Mouse (Mus musculus): Measurements from ENCODE around the gene Acsm2. TPM values are rescaled to one million over a fixed set of nuclear protein-coding genes. Genes with fewer than 3 reads are reported as not detected.

The Acsm2 gene
- total and polyA plus RNA-seq, 2 experiments from 2014 or later: not detected

DNA sequence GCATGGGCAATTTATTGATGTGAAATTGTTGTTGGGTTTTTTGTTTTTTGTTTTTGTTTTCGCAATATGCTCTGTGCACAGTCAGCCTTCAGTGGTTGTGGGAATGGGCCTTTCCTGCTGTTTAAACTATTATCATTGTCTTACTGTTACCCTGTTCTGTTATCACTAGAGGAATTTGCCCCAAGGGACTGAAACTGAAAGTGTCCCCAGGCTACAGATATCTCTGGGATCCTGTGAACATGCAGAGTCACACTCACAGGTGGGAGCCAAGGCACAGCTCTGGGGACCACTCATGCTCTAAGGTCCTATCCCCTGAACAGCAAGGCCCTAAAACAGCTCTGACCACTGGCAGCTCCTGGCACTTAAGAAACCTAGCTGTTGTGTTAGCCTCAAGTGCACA is 27.0 kb upstream of the Acsm2 start:
- TF ChIP-seq CTCF (IDR thresholded peaks at IDR 0.05): no peak
- no peak overlapping the region for H3K4me2 ChIP-seq (ENCODE audit: low read depth, low read length, poor library complexity, severe bottlenecking)
- ATAC-seq (ENCODE audit: low FRiP score) (no peak), DNase-seq (ENCODE audit: low spot score) (no peak)
- no peaks in the 10 kb centered on the region for H3K36me3 ChIP-seq (ENCODE audit: insufficient read depth, low read length)
- no peaks in the 10 kb centered on the region for H3K9me3 ChIP-seq (ENCODE audit: low read length)
- H3K4me1 ChIP-seq (ENCODE audit: insufficient read depth, low read length): no peaks in the 10 kb centered on the region
- H3K27ac ChIP-seq (ENCODE audit: low read depth, low read length): no peak overlapping the region
- WGBS: 95% methylated on average over 1 of the region's 1 CpGs
- no peak overlapping the region for H3K9ac ChIP-seq (replicated peaks; ENCODE audit: low read length, poor library complexity, severe bottlenecking)
- no peak overlapping the region for H3K4me3 ChIP-seq (ENCODE audit: low read depth, low read length)
- no peaks in the 10 kb centered on the region for H3K27me3 ChIP-seq (ENCODE audit: insufficient read depth, low read length)

DNA sequence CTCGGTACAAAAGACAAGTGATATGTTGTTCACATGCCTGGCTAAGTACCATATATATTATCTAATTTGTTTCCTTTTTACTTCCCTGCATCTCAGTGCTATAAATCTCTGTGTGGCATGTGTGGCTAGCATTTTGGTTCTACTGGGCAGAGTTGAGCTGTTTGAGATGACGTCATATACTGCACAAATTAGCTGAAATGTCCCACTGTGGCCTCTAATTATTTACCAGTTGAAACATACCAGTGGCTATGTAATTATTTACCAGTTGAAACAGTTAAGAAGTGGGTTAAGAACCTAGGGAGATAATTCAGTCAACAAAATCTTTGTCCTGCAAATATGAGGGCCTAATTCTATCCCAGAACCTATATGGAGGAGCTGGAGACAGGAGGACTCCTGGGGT is 26.6 kb upstream of the Acsm2 start:
- no peaks in the 10 kb centered on the region for H3K9me3 ChIP-seq (ENCODE audit: low read length)
- no peak overlapping the region for H3K4me2 ChIP-seq (ENCODE audit: low read depth, low read length, poor library complexity, severe bottlenecking)
- no peak for TF ChIP-seq CTCF (IDR thresholded peaks at IDR 0.05)
- DNase-seq (ENCODE audit: low spot score) (no peak), ATAC-seq (ENCODE audit: low FRiP score) (no peak)
- no peak overlapping the region for H3K4me3 ChIP-seq (ENCODE audit: low read depth, low read length)
- H3K4me1 ChIP-seq (ENCODE audit: insufficient read depth, low read length): no peaks in the 10 kb centered on the region
- WGBS: 89% methylated on average over 2 of the region's 2 CpGs
- H3K9ac ChIP-seq (replicated peaks; ENCODE audit: low read length, poor library complexity, severe bottlenecking): no peak overlapping the region
- no peak overlapping the region for H3K27ac ChIP-seq (ENCODE audit: low read depth, low read length)
- no peaks in the 10 kb centered on the region for H3K36me3 ChIP-seq (ENCODE audit: insufficient read depth, low read length)
- H3K27me3 ChIP-seq (ENCODE audit: insufficient read depth, low read length): no peaks in the 10 kb centered on the region

DNA sequence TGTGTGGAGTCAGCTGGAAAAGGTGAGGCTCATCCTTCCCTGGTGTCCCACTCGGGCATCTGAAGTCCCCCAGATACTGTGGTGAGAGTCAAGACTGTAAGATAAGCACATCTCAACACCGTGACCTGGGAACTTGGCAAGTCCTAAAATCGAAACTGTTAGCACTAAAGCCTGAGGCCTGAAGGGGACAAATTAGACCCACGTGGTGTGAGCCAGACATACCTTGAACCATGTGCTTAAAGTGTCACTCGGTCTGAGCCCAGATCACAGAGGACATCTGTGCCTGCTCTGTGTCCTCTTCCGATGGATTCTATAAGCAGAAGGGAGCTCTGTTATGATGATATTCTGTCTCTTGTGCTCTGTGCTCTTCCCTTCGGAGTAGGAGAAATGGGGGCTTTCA is 25.5 kb upstream of the Acsm2 start:
- H3K9me3 ChIP-seq (ENCODE audit: low read length): no peaks in the 10 kb centered on the region
- no peak for ATAC-seq (ENCODE audit: low FRiP score)
- no peak for DNase-seq (ENCODE audit: low spot score)
- 84% methylated on average over 7 of the region's 7 CpGs for WGBS
- no peaks in the 10 kb centered on the region for H3K27me3 ChIP-seq (ENCODE audit: insufficient read depth, low read length)
- H3K4me3 ChIP-seq (ENCODE audit: low read depth, low read length): no peak overlapping the region
- no peaks in the 10 kb centered on the region for H3K4me1 ChIP-seq (ENCODE audit: insufficient read depth, low read length)
- H3K27ac ChIP-seq (ENCODE audit: low read depth, low read length): no peak overlapping the region
- TF ChIP-seq CTCF (IDR thresholded peaks at IDR 0.05): no peak
- no peaks in the 10 kb centered on the region for H3K36me3 ChIP-seq (ENCODE audit: insufficient read depth, low read length)
- H3K4me2 ChIP-seq (ENCODE audit: low read depth, low read length, poor library complexity, severe bottlenecking): no peak overlapping the region
- H3K9ac ChIP-seq (replicated peaks; ENCODE audit: low read length, poor library complexity, severe bottlenecking): no peak overlapping the region

DNA sequence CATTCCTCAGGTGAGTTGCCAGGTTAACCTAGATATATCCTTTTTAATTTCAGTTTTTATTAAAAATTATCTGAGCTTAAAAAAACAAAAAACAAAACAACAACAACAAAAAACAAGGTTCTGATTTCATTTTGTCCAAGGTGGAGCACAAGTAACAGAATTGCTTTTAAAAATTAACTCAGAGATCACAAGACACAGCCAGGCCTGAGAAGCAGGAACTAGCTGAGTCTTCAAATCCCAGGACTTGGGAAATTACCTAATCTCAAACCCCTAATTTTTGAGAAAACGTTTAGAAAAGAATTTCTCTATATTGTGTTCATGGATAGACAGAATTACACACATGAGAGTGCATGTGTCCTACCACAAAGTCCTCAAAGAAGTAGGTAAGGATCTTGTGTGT is 21.2 kb upstream of the Acsm2 start:
- Histone ChIP-seq H3K36me3 (ENCODE audit: insufficient read depth, low read length) (no peaks in the 10 kb centered on the region), H3K4me2 (ENCODE audit: low read depth, low read length, poor library complexity, severe bottlenecking) (no peak overlapping the region), H3K9ac (replicated peaks; ENCODE audit: low read length, poor library complexity, severe bottlenecking) (no peak overlapping the region), H3K27me3 (ENCODE audit: insufficient read depth, low read length) (no peaks in the 10 kb centered on the region), H3K9me3 (ENCODE audit: low read length) (no peaks in the 10 kb centered on the region), H3K4me1 (ENCODE audit: insufficient read depth, low read length) (no peaks in the 10 kb centered on the region), H3K27ac (ENCODE audit: low read depth, low read length) (no peak overlapping the region), H3K4me3 (ENCODE audit: low read depth, low read length) (no peak overlapping the region)
- 61% methylated on average over 1 of the region's 1 CpGs for WGBS
- no peak for TF ChIP-seq CTCF (IDR thresholded peaks at IDR 0.05)
- no peak for DNase-seq (ENCODE audit: low spot score)
- no peak for ATAC-seq (ENCODE audit: low FRiP score)

DNA sequence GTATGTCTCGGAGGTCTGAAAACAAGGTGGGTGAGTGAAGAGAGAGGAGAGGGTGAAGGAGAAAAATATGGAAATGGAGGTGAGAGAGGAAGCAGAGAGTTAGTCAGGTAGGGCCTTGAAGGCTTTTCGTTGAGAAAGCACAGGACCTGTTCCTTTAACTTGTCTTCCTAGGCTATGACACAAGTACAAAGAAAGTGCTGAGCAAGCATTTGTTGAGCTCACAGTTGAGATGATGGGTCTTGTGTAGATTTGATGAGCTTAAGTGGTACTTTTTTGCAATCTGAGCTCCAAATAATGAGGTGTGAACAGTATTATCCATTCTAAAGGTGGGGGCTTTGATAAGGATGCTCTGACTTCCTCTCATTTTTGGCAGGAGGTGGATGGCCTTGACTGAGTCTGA is 19.8 kb upstream of the Acsm2 start:
- Histone ChIP-seq H3K9ac (replicated peaks; ENCODE audit: low read length, poor library complexity, severe bottlenecking) (no peak overlapping the region), H3K4me1 (ENCODE audit: insufficient read depth, low read length) (no peaks in the 10 kb centered on the region), H3K27me3 (ENCODE audit: insufficient read depth, low read length) (no peaks in the 10 kb centered on the region), H3K36me3 (ENCODE audit: insufficient read depth, low read length) (no peaks in the 10 kb centered on the region), H3K4me2 (ENCODE audit: low read depth, low read length, poor library complexity, severe bottlenecking) (no peak overlapping the region), H3K27ac (ENCODE audit: low read depth, low read length) (no peak overlapping the region), H3K4me3 (ENCODE audit: low read depth, low read length) (no peak overlapping the region), H3K9me3 (ENCODE audit: low read length) (no peaks in the 10 kb centered on the region)
- WGBS: 90% methylated on average over 2 of the region's 2 CpGs
- DNase-seq (ENCODE audit: low spot score): no peak
- no peak for ATAC-seq (ENCODE audit: low FRiP score)
- no peak for TF ChIP-seq CTCF (IDR thresholded peaks at IDR 0.05)

DNA sequence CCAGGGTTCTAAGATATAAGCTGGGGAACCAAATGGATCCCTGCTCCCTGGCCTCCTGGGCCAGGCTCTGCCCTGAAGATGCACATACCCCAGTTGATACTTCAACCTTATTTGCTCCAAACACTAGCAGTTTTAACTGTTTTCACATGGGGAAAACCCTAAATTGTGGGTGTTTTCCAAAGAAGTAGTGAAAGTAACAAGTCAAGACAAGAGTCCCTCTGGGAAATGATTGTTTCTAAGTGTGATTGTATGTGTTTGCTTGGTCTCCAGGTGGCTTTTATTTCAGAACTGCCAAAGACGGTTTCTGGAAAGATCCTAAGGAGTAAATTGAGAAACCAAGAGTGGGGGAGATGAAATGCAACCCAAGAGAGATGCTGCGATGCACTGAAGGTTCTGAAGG is 11.7 kb upstream of the Acsm2 start:
- no peak for TF ChIP-seq CTCF (IDR thresholded peaks at IDR 0.05)
- no peak overlapping the region for H3K27ac ChIP-seq (ENCODE audit: low read depth, low read length)
- DNase-seq (ENCODE audit: low spot score): no peak
- no peak for ATAC-seq (ENCODE audit: low FRiP score)
- no peaks in the 10 kb centered on the region for H3K36me3 ChIP-seq (ENCODE audit: insufficient read depth, low read length)
- H3K9me3 ChIP-seq (ENCODE audit: low read length): no peaks in the 10 kb centered on the region
- 83% methylated on average over 2 of the region's 2 CpGs for WGBS
- H3K4me3 ChIP-seq (ENCODE audit: low read depth, low read length): no peak overlapping the region
- no peaks in the 10 kb centered on the region for H3K4me1 ChIP-seq (ENCODE audit: insufficient read depth, low read length)
- H3K4me2 ChIP-seq (ENCODE audit: low read depth, low read length, poor library complexity, severe bottlenecking): no peak overlapping the region
- no peak overlapping the region for H3K9ac ChIP-seq (replicated peaks; ENCODE audit: low read length, poor library complexity, severe bottlenecking)
- H3K27me3 ChIP-seq (ENCODE audit: insufficient read depth, low read length): no peaks in the 10 kb centered on the region

DNA sequence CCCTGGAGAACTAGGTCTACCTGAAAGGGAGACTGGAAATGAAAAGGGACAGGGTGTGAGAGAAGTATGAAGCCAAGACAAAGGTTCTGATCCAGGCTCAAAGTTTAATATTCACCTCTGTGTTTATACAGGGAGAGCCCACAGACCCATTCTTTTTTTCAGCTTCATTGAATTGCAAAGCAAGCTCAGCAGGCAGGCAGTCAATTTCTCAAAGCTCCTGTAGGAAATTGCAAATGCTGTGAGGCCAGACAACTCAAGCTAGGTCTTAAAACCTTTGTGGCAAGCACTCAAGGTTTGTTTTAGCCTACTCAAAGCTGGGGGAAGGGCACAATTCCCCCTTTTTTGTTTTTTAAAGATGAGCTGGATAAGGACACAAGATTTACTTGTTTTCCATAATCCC is 8.6 kb upstream of the Acsm2 start:
- Histone ChIP-seq H3K9me3 (ENCODE audit: low read length) (no peaks in the 10 kb centered on the region), H3K36me3 (ENCODE audit: insufficient read depth, low read length) (no peaks in the 10 kb centered on the region), H3K9ac (replicated peaks; ENCODE audit: low read length, poor library complexity, severe bottlenecking) (no peak overlapping the region), H3K4me1 (ENCODE audit: insufficient read depth, low read length) (no peaks in the 10 kb centered on the region), H3K27ac (ENCODE audit: low read depth, low read length) (no peak overlapping the region), H3K4me2 (ENCODE audit: low read depth, low read length, poor library complexity, severe bottlenecking) (no peak overlapping the region), H3K4me3 (ENCODE audit: low read depth, low read length) (no peak overlapping the region), H3K27me3 (ENCODE audit: insufficient read depth, low read length) (no peaks in the 10 kb centered on the region)
- no peak for TF ChIP-seq CTCF (IDR thresholded peaks at IDR 0.05)
- DNase-seq (ENCODE audit: low spot score): no peak
- no peak for ATAC-seq (ENCODE audit: low FRiP score)
